Mouse (Mus musculus): ENCODE data around the gene Arid3b. TPM values are rescaled to one million over a fixed set of nuclear protein-coding genes. Genes with fewer than 3 reads are reported as not detected.

The Arid3b gene
- polyA plus RNA-seq, 1 experiment from 2014 or later: 3.8 TPM

DNA sequence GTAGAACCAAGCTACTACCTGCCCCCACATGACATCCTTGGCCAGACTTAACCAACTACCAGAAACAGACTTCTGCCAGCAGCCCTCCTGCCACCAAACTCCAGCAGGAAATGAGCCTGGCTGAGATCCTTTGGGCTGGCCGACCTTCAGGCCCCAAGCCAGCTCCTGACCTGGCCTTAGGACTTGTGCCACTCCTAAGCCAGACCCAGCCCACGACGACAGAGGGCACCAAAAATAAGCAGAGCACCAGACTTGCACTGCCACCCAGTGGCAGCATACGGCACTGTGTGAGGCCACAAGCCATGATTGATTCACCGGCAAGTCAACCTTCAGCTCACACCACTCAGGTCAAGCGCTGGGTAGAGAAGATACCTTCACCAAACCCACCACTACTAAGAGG lies 77.3 kb downstream of the Arid3b start:
- Histone ChIP-seq H3K4me2 (no peak overlapping the region), H3K9ac (no peak overlapping the region), H3K9me3 (no peaks in the 10 kb centered on the region), H3K27ac (no peak overlapping the region), H3K4me1 (peaks cover 31% of the 10 kb centered on the region), H3K27me3 (no peaks in the 10 kb centered on the region), H3K36me3 (peaks cover 72% of the 10 kb centered on the region), H3K4me3 (no peak overlapping the region)
- WGBS: 28% methylated on average over 6 of the region's 6 CpGs
- no peak for ATAC-seq (ENCODE audit: insufficient number of reproducible peaks, low FRiP score, low TSS enrichment, low read depth)

DNA sequence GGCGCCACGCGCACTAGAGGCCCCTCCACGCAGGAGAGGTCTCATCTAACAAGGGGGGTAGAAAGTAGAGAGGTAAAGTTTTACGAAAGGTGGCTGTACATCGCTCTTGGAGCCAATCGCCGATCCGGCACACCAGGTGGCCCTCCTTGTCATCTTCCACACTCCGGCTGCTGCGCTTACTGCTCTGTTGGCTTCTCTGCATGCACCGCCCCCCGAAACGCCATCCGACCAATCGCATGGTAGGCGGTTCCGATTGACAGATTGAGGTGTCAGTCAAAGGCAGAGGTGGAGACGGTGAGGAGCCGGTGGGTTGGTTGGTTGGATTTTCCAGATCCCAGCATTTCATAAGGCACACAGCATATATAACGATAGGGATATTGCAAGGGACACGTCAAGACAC lies 78.1 kb downstream of the Arid3b start:
- no peak for ATAC-seq (ENCODE audit: insufficient number of reproducible peaks, low FRiP score, low TSS enrichment, low read depth)
- Histone ChIP-seq H3K4me2 (no peak overlapping the region), H3K9ac (no peak overlapping the region), H3K4me1 (peaks cover 25% of the 10 kb centered on the region), H3K36me3 (peaks cover 80% of the 10 kb centered on the region), H3K9me3 (no peaks in the 10 kb centered on the region), H3K27ac (no peak overlapping the region), H3K27me3 (no peaks in the 10 kb centered on the region), H3K4me3 (no peak overlapping the region)
- WGBS: 92% methylated on average over 22 of the region's 22 CpGs

DNA sequence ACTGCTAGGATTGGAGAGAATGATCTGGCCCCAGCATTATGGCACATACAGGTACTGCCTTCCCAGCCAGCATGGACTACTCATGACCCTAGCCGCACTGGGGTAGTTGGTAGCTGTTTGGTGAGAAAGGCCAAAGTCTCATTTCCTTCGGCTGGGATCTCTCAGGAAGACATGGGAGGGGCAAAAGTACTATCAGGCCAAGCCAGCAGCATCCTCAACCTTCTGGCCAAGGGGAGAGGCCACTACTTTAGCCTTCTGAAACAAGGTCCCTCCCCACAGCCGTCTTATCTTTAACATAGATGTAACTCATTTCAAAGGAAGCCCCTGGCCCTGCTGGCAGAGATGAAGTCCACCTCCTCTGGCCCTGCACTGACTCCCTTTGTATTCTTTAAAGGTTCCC lies 79.0 kb downstream of the Arid3b start:
- Histone ChIP-seq H3K27ac (no peak overlapping the region), H3K4me2 (no peak overlapping the region), H3K4me3 (no peak overlapping the region), H3K9me3 (no peaks in the 10 kb centered on the region), H3K36me3 (peaks cover 89% of the 10 kb centered on the region), H3K27me3 (no peaks in the 10 kb centered on the region), H3K9ac (no peak overlapping the region), H3K4me1 (peaks cover 15% of the 10 kb centered on the region)
- 79% methylated on average over 3 of the region's 3 CpGs for WGBS
- ATAC-seq (ENCODE audit: insufficient number of reproducible peaks, low FRiP score, low TSS enrichment, low read depth): no peak

DNA sequence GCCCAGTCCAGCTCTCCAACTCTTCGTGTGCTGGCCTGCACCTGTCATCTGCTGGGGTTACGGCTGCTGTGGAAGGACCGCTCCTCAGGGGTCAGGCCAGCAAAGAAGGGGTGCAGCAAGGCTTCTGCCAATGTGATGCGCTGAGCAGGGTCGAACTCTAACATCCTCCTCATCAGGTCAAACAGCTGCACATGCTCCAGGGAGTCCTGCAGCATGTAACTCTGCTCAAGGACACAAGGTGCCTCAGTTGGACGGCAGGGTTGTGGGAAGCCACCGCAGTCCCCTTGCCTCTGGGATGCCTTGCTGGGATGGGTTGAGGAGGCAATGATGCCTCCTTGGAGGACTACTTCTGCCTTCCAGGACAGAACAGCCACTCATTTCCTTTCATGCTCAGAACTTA lies 85.7 kb downstream of the Arid3b start:
- Histone ChIP-seq H3K4me2 (no peak overlapping the region), H3K4me3 (no peak overlapping the region), H3K4me1 (no peaks in the 10 kb centered on the region), H3K27me3 (no peaks in the 10 kb centered on the region), H3K36me3 (peaks cover 100% of the 10 kb centered on the region), H3K27ac (no peak overlapping the region), H3K9me3 (no peaks in the 10 kb centered on the region), H3K9ac (no peak overlapping the region)
- ATAC-seq (ENCODE audit: insufficient number of reproducible peaks, low FRiP score, low TSS enrichment, low read depth): no peak
- 88% methylated on average over 7 of the region's 7 CpGs for WGBS

DNA sequence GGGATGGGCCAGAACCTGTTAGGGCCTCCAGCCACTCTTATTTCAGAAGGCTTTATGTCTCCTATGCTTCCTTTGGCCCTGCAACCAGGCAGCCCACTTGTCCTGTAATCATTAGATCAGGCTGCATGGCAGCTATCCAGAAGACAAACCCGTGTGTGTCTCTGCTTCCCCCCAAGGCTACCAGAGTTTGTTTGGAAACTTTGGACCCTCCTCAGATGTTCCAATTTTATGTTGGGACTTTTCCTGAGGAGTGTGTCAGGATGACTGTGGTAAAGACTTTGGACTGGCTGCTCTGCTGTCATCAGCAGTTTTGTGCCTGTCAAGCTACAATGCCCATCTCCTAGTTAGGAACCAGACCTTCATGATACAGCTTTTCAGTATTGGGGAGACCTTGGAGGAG lies 87.8 kb downstream of the Arid3b start:
- H3K27ac ChIP-seq: no peak overlapping the region
- ATAC-seq (ENCODE audit: insufficient number of reproducible peaks, low FRiP score, low TSS enrichment, low read depth): no peak

DNA sequence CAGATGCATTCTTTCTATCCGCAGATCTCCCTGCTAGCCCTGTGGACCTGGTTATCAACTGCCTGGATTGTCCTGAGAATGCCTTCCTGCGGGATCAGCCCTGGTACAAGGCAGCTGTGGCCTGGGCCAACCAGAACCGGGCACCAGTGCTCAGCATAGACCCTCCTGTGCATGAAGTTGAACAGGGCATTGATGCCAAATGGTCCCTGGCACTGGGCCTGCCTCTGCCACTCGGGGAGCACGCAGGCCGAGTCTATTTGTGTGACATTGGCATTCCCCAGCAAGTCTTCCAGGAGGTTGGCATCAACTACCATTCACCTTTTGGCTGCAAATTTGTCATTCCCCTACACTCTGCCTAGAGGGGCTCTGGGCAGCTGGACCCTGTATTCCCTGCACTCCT lies 88.5 kb downstream of the Arid3b start:
- H3K4me2 ChIP-seq: no peak overlapping the region
- H3K4me3 ChIP-seq: no peak overlapping the region
- H3K4me1 ChIP-seq: no peaks in the 10 kb centered on the region
- H3K27me3 ChIP-seq: no peaks in the 10 kb centered on the region
- ATAC-seq (ENCODE audit: insufficient number of reproducible peaks, low FRiP score, low TSS enrichment, low read depth): no peak
- H3K36me3 ChIP-seq: peaks cover 90% of the 10 kb centered on the region
- no peak overlapping the region for H3K27ac ChIP-seq
- no peaks in the 10 kb centered on the region for H3K9me3 ChIP-seq
- WGBS: 89% methylated on average over 6 of the region's 6 CpGs
- H3K9ac ChIP-seq: no peak overlapping the region

More for the DNA sequence above, 87.8 kb downstream of the Arid3b start:
- Histone ChIP-seq H3K4me1 (no peaks in the 10 kb centered on the region), H3K36me3 (peaks cover 92% of the 10 kb centered on the region), H3K4me2 (no peak overlapping the region), H3K9me3 (no peaks in the 10 kb centered on the region), H3K27me3 (no peaks in the 10 kb centered on the region), H3K4me3 (no peak overlapping the region), H3K9ac (no peak overlapping the region)
- 47% methylated on average over 1 of the region's 1 CpGs for WGBS

DNA sequence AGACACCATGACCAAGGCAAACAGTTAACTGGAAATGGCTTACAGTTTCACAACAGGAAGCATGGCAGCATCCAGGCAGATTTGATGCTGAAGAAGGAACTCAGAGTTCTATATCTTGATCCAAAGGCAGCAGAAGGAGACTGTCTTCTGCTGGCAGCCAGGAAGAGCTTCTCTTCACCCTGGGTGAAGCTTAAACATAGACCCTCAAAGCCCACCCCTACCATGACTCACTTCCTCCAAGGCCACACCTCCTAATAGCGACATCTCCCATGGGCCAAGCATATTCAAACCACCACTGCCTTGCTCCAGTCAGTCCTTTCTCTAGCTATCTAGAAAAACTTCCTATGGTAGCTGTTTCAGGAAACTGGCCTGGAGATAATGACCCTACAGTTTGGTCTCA lies 89.5 kb downstream of the Arid3b start:
- WGBS: 81% methylated on average over 1 of the region's 1 CpGs
- Histone ChIP-seq H3K36me3 (peaks cover 90% of the 10 kb centered on the region), H3K4me2 (no peak overlapping the region), H3K4me1 (no peaks in the 10 kb centered on the region), H3K4me3 (no peak overlapping the region), H3K27me3 (no peaks in the 10 kb centered on the region), H3K9ac (no peak overlapping the region), H3K9me3 (no peaks in the 10 kb centered on the region), H3K27ac (no peak overlapping the region)
- no peak for ATAC-seq (ENCODE audit: insufficient number of reproducible peaks, low FRiP score, low TSS enrichment, low read depth)

DNA sequence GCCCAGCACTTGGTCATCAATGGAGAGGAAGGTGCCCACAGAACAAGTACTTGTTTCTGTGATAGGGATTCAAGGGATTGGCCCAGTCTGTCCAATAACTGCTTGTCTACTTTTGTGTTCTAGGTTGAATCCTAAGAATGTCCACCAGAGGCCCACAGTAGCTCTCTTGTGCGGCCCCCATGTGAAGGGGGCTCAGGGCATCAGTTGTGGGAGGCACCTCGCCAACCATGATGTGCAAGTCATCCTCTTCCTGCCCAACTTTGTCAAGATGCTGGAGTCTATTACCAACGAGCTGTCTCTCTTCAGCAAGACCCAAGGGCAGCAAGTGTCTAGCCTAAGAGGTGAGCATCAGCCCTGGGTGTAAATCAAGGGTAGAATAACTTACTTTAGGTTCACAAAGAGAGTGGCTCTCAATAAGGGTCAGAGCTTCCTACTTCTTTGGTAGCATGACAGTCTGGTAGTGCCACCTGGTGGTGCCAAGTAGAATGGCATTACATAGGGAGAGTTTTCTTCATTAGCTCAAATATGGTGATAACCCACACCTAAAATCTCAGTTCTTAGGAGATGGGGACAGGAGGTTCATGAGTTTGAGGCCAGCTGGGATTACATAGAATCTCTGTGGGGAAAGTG lies 92.0 kb downstream of the Arid3b start:
- 70% methylated on average over 3 of the region's 3 CpGs for WGBS
- Histone ChIP-seq H3K9ac (no peak overlapping the region), H3K4me1 (no peaks in the 10 kb centered on the region), H3K27me3 (no peaks in the 10 kb centered on the region), H3K27ac (no peak overlapping the region), H3K9me3 (no peaks in the 10 kb centered on the region), H3K36me3 (peaks cover 90% of the 10 kb centered on the region), H3K4me3 (no peak overlapping the region), H3K4me2 (no peak overlapping the region)
- no peak for ATAC-seq (ENCODE audit: insufficient number of reproducible peaks, low FRiP score, low TSS enrichment, low read depth)

Other genes with a start within 250 kb of the Arid3b start
- 21.2 and 23.2 TPM in 2 replicates for gene Ulk3, start 247.3 kb downstream of the Arid3b start, polyA plus RNA-seq (2015; fragmentation: Nextera tagmentation; extraction: Ambion mirVana)
- gene Cplx3, start 230.5 kb downstream of the Arid3b start, polyA plus RNA-seq (2015; fragmentation: Nextera tagmentation; extraction: Ambion mirVana): 0.36 TPM in 1 of 2 replicates, not detected in the other
- not detected in 2 replicates for gene Lman1l, start 216.0 kb downstream of the Arid3b start, polyA plus RNA-seq (2015; fragmentation: Nextera tagmentation; extraction: Ambion mirVana)
- 24.2 and 29.0 TPM in 2 replicates for gene Csk, start 183.2 kb downstream of the Arid3b start, polyA plus RNA-seq (2015; fragmentation: Nextera tagmentation; extraction: Ambion mirVana)
- not detected in 2 replicates for gene Cyp1a2, start 153.1 kb downstream of the Arid3b start, polyA plus RNA-seq (2015; fragmentation: Nextera tagmentation; extraction: Ambion mirVana)
- 0.08 TPM in 1 of 2 replicates, not detected in the other for gene Cyp1a1, start 148.9 kb downstream of the Arid3b start, polyA plus RNA-seq (2015; fragmentation: Nextera tagmentation; extraction: Ambion mirVana)
- 32.9 and 33.9 TPM in 2 replicates for gene Edc3, start 128.3 kb downstream of the Arid3b start, polyA plus RNA-seq (2015; fragmentation: Nextera tagmentation; extraction: Ambion mirVana)
- gene Clk3, start 70.9 kb downstream of the Arid3b start, polyA plus RNA-seq (2015; fragmentation: Nextera tagmentation; extraction: Ambion mirVana): 64.7 and 80.3 TPM in 2 replicates
- 107 TPM in 2 replicates for gene Ubl7, start 74.2 kb upstream of the Arid3b start, polyA plus RNA-seq (2015; fragmentation: Nextera tagmentation; extraction: Ambion mirVana)
- gene Sema7a, start 103.3 kb upstream of the Arid3b start, polyA plus RNA-seq (2015; fragmentation: Nextera tagmentation; extraction: Ambion mirVana): 0.44 and 0.77 TPM in 2 replicates
- 10.9 and 12.0 TPM in 2 replicates for gene Cyp11a1, start 169.6 kb upstream of the Arid3b start, polyA plus RNA-seq (2015; fragmentation: Nextera tagmentation; extraction: Ambion mirVana)
- 8.4 and 8.8 TPM in 2 replicates for gene Stra6, start 227.0 kb upstream of the Arid3b start, polyA plus RNA-seq (2015; fragmentation: Nextera tagmentation; extraction: Ambion mirVana)

Measured in limb, embryonic 15.5 days (tissue).